Mouse (Mus musculus) myocyte (in vitro differentiated cells): Measurements from ENCODE around the gene Asb15.

Experiments
- CEBPB ChIP-seq: IDR thresholded peaks from 2 replicates; pipeline ENCODE4 v1.6.1; 2011; ENCODE audit warnings: mild to moderate bottlenecking, moderate library complexity; ENCODE audit not compliant: poor library complexity, insufficient read depth, severe bottlenecking
- E2F4 ChIP-seq: IDR thresholded peaks from one replicate; pipeline ENCODE4 v1.6.1; 2011; ENCODE audit warnings: mild to moderate bottlenecking, control low read depth, moderate library complexity; ENCODE audit not compliant: insufficient read depth
- MAX ChIP-seq: IDR thresholded peaks from one replicate; pipeline ENCODE4 v1.6.1; 2011; ENCODE audit warnings: low read depth, mild to moderate bottlenecking, control low read depth
- MYOG ChIP-seq, 3 experiments: IDR thresholded peaks; one replicate each; pipeline ENCODE4 v1.6.1; 2011; ENCODE audit warnings: control low read depth in 2 of 3, low read depth in 2 of 3, mild to moderate bottlenecking in 2 of 3; ENCODE audit not compliant: insufficient read length in 2 of 3, control insufficient read depth in 1 of 3, insufficient read depth in 1 of 3
- POLR2A ChIP-seq: IDR thresholded peaks from one replicate; pipeline ENCODE4 v1.6.1; 2011; ENCODE audit warnings: low read depth, mild to moderate bottlenecking, control low read depth, moderate library complexity; ENCODE audit not compliant: insufficient read length
- POLR2AphosphoS2 ChIP-seq: IDR thresholded peaks from one replicate; pipeline ENCODE4 v1.6.1; 2011; ENCODE audit warnings: low read depth, control low read depth; ENCODE audit not compliant: insufficient read length
- SRF ChIP-seq: IDR thresholded peaks from one replicate; pipeline ENCODE4 v1.6.1; 2011; ENCODE audit warnings: low read depth; ENCODE audit not compliant: control insufficient read depth, insufficient read length
- TCF12 ChIP-seq: IDR thresholded peaks from one replicate; pipeline ENCODE4 v1.6.1; 2011; ENCODE audit warnings: mild to moderate bottlenecking, control low read depth; ENCODE audit not compliant: poor library complexity, insufficient read depth, severe bottlenecking

DNA sequence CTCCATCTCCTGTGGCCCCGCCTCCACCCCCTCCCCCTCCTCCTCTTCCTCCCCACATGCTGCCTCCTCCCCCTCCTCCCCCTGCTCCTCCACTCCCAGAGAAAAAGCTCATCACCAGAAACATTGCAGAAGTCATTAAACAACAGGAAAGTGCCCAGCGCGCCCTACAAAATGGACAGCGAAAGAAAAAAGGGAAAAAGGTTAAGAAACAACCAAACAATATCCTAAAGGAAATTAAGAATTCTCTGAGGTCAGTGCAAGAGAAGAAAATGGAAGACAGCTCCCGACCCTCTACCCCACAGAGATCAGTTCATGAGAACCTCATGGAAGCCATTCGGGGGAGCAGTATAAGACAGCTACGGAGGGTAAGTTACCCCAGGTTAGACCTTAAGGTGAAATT, 76.3 kb downstream of the Asb15 start:
- TF ChIP-seq MYOG (IDR thresholded peaks at IDR 0.05; ENCODE audit: control insufficient read depth in 1 of 3, insufficient read depth in 1 of 3, insufficient read length in 2 of 3, low read depth in 2 of 3): no peak
- no peak for TF ChIP-seq POLR2AphosphoS2
- no peak for TF ChIP-seq POLR2A
- TF ChIP-seq SRF: no peak
- no peak for TF ChIP-seq CEBPB
- no peak for TF ChIP-seq TCF12
- no peak for TF ChIP-seq MAX
- no peak for TF ChIP-seq E2F4
